Mouse (Mus musculus) kidney, postnatal 0 days (tissue): ENCODE results near the gene Foxq1. TPM values are rescaled to one million over a fixed set of nuclear protein-coding genes. Genes with fewer than 3 reads are reported as not detected.
A peak's percentile ranks its signal among the peaks of the same experiment; 100 is the strongest.

Experiments used
- ATAC-seq: fragments of 200-750 bp; cut with Nextera tagmentation; replicated peaks from 2 replicates; pipeline ENCODE4 v1.8.0; 2017; ENCODE audit warnings: low read depth, moderate number of reproducible peaks, moderate TSS enrichment, moderate library complexity; ENCODE audit not compliant: low FRiP score
- DNase-seq: peaks from one replicate; pipeline ENCODE4 v3.0.0-alpha.2; 2016; ENCODE audit warnings: low spot score
- H3K27ac ChIP-seq: fragments of 300-500 bp; sonication (generic); 2 replicates; pipeline ENCODE4 v1.5.1; 2014; ENCODE audit warnings: mild to moderate bottlenecking
- H3K27me3 ChIP-seq: fragments of 300-500 bp; sonication (generic); 2 replicates; pipeline ENCODE4 v1.6.1; 2014; ENCODE audit warnings: low read length, mixed read lengths; ENCODE audit not compliant: insufficient read depth
- H3K36me3 ChIP-seq: fragments of 300-500 bp; sonication (generic); 2 replicates; pipeline ENCODE4 v1.6.1; 2014; ENCODE audit warnings: low read length, mixed read lengths; ENCODE audit not compliant: insufficient read depth
- H3K4me1 ChIP-seq: fragments of 300-500 bp; sonication (generic); replicated peaks from 2 replicates; pipeline ENCODE4 v1.6.1; 2014; ENCODE audit warnings: antibody characterized with exemption, low read length, mixed read lengths; ENCODE audit not compliant: insufficient read depth
- H3K4me2 ChIP-seq: fragments of 300-500 bp; sonication (generic); 2 replicates; pipeline ENCODE4 v1.6.1; 2014; ENCODE audit warnings: mild to moderate bottlenecking, low read length, moderate library complexity, mixed read lengths
- H3K4me3 ChIP-seq: fragments of 300-500 bp; sonication (generic); replicated peaks from 2 replicates; pipeline ENCODE4 v1.5.1; 2014; ENCODE audit warnings: low read depth, low read length
- H3K9ac ChIP-seq: fragments of 300-500 bp; sonication (generic); 2 replicates; pipeline ENCODE4 v1.6.1; 2014; ENCODE audit warnings: low read depth, low read length
- H3K9me3 ChIP-seq: fragments of 300-500 bp; sonication (generic); replicated peaks from 2 replicates; pipeline ENCODE4 v1.6.1; 2016; ENCODE audit warnings: low read length, inconsistent platforms, mixed read lengths
- CTCF ChIP-seq: IDR thresholded peaks from 2 replicates; pipeline ENCODE4 v1.5.1; 2016; ENCODE audit warnings: antibody characterized with exemption, low read depth, mild to moderate bottlenecking, moderate library complexity
- WGBS: fragments of 180-500 bp; shearing (Covaris S2); extraction: QIAGEN DNeasy Blood & Tissue Kit; methylation state at CpG from one replicate; pipeline ENCODE4 v1.1.7; 2014; 5-methylcytosine and 5-hydroxymethylcytosine counted together
- polyA plus RNA-seq: library from polyadenylated mRNA; unstranded; fragments of >200 nt; fragmentation: Nextera tagmentation; extraction: Ambion mirVana; gene quantifications from 2 replicates; pipeline ENCODE4 v1.2.1, GENCODE M21; 2015

The Foxq1 gene
- polyA plus RNA-seq, 1 experiment from 2014 or later: 11.2 TPM

DNA sequence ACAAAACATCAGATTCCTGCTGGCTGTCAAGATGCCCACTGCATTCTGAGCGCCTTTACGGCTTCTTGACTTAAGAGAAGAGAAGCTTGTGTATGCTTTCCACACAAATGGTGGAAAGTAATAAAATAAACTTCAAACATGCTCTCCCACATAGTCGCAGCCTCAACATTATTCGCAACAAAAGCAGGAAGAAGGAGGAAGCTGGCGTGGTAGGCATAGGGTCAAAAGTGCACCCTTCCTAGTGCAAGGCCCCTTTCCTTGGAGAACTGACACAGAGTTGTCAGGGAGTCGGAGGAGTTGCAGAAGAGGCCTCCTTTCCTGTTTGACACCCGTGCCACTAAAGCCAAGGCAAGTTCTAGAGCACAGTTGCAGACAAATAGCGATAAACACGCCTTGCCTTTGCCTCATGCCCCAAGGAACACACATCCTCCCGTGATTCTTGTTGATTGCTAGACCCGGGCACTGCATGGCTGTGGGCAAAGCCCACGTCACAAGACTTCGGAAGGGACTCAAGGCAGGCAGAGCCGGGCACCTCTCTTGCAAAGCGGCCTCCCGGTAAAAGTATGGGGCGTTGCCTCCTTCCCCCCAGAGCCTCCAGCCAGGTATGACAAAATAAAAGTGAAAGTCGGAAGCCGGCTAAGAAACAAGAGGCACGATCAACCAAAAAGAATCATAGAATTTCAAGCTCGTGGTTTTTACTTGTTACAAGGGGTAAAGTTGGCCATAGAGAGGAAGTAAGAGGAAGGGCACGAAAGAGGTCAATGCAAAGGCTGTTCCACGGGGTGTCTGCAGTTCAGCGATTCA lies 1.2 kb downstream of the Foxq1 start:
- Histone ChIP-seq H3K4me3 (peak overlapping the region; percentile 59), H3K4me1 (peaks cover 30% of the 10 kb centered on the region), H3K36me3 (no peaks in the 10 kb centered on the region), H3K9ac (0 out of 2 replicates have a peak overlapping the region, but pooled peaks have one; percentile 65), H3K27me3 (peaks cover 68% of the 10 kb centered on the region), H3K4me2 (peak overlapping the region; percentile 98), H3K27ac (no peak overlapping the region), H3K9me3 (no peaks in the 10 kb centered on the region)
- WGBS: 6% methylated on average over 24 of the region's 24 CpGs
- no peak for TF ChIP-seq CTCF
- ATAC-seq: no peak
- no peak for DNase-seq

DNA sequence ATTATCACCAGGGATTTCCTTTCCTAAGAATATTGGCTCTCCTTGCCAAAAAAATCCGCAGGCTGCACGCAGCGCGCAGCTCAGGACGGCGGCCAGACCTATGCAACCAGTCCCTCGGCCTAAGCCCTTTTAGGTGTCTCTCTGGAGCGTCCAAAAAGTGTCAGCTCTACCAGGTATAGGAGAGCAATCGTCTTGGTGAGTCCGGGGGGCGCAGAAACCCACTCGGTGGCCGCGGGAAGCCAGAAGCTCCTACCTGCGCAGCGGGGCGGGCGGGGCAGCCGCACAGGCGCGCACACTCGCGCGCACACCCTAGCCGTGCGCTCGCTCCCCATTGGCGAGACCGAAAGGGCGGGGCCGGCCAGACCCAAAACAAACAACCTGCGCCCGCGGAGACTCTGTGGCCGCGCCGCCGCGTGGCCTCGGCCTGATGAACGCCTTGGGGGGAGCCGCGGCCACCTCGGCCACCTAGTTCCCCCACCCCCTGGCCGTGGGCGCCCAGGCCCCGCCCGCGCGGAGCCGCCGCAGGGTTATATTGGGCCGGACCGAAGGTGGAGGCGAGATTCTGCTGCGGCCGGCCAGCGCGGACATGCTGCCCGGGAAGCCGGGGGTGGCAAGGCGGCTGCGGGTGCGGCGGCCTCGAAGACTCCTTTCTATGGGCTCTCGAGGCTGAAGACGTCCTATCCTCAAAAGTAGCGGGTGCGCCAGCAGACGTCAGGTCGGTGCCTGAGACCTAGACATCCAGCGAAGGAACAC lies 2.0 kb downstream of the Foxq1 start:
- H3K4me1 ChIP-seq: peaks cover 30% of the 10 kb centered on the region
- H3K4me3 ChIP-seq: peak overlapping the region; percentile 59
- H3K9me3 ChIP-seq: no peaks in the 10 kb centered on the region
- TF ChIP-seq CTCF: no peak
- DNase-seq (peak; percentile 26), ATAC-seq (peak; percentile 77)
- H3K36me3 ChIP-seq: no peaks in the 10 kb centered on the region
- peak overlapping the region; percentile 65 for H3K9ac ChIP-seq
- H3K27ac ChIP-seq: 0 out of 2 replicates have a peak overlapping the region, but pooled peaks have one; percentile 15
- WGBS: under 1% methylated on average over 71 of the region's 73 CpGs
- H3K4me2 ChIP-seq: peak overlapping the region; percentile 98
- H3K27me3 ChIP-seq: peaks cover 73% of the 10 kb centered on the region

GRCm38 (mm10) chr13:31558521-31559418 lies 2.8 kb downstream of the Foxq1 start, which contains the start of gene A530084C06Rik:
TSS of gene A530084C06Rik (minus strand) at chr13:31559333.
- no peak for TF ChIP-seq CTCF

DNA sequence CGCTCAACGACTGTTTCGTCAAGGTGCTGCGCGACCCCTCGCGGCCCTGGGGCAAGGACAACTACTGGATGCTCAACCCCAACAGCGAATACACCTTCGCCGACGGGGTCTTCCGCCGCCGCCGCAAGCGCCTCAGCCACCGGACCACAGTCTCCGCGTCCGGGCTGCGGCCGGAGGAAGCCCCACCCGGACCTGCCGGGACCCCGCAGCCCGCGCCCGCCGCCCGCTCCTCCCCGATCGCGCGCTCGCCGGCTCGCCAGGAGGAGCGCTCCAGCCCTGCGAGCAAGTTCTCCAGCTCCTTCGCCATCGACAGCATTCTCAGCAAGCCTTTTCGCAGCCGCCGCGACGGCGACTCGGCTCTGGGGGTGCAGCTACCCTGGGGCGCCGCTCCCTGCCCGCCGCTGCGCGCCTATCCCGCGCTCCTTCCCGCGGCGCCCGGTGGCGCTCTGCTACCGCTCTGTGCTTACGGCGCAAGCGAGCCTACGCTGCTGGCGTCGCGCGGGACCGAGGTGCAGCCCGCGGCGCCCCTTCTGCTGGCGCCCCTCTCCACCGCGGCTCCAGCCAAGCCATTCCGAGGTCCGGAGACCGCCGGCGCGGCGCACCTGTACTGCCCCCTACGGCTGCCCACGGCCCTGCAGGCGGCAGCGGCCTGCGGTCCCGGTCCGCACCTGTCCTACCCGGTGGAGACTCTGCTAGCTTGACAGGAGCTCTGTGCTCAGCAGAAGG lies 3.6 kb downstream of the Foxq1 start:
- DNase-seq: peak; percentile 64
- WGBS: under 1% methylated on average over 87 of the region's 92 CpGs
- ATAC-seq: peak; percentile 75

More at GRCm38 (mm10) chr13:31558521-31559418, 2.8 kb downstream of the Foxq1 start, which contains the start of gene A530084C06Rik:
- 0 out of 2 replicates have a peak, but pooled peaks have one; percentile 27 for ATAC-seq
- Histone ChIP-seq H3K4me1 (peaks cover 30% of the 10 kb centered on the region), H3K9me3 (no peaks in the 10 kb centered on the region), H3K4me3 (peak within 1 kb of the TSS; percentile 59), H3K27ac (peak within 1 kb of the TSS; percentile 72), H3K36me3 (no peaks in the 10 kb centered on the region), H3K9ac (peak within 1 kb of the TSS; percentile 65), H3K27me3 (peaks cover 73% of the 10 kb centered on the region), H3K4me2 (peak within 1 kb of the TSS; percentile 98)
- no peak for DNase-seq
- under 1% methylated on average over 88 of the region's 88 CpGs for WGBS

DNA sequence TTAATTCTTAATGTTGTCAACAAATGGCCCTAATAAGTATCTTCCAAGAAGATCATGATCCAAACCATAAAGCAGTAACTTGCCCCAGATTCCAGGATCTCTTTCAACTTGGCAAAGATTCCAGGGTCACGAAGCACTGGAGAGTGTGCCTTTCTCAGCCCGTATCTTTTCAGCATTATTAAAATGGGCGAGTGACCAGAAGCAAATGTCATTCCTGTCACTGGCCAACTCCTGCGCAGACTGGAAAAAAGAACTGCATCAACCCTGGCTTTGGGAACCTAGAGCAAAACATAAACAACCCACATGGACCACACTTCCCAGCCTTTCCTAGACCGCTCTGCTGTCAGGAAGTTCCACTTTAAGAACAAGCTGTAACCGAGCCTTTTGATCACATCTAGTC lies 8.5 kb downstream of the Foxq1 start:
- no peak overlapping the region for H3K27ac ChIP-seq
- H3K27me3 ChIP-seq: peaks cover 37% of the 10 kb centered on the region
- no peak overlapping the region for H3K4me3 ChIP-seq
- no peaks in the 10 kb centered on the region for H3K9me3 ChIP-seq
- 38% methylated on average over 6 of the region's 6 CpGs for WGBS
- no peak overlapping the region for H3K9ac ChIP-seq
- peaks cover 3% of the 10 kb centered on the region for H3K4me1 ChIP-seq
- H3K4me2 ChIP-seq: no peak overlapping the region
- TF ChIP-seq CTCF: no peak
- H3K36me3 ChIP-seq: no peaks in the 10 kb centered on the region
- DNase-seq (no peak), ATAC-seq (no peak)

More for the DNA sequence above, 3.6 kb downstream of the Foxq1 start:
- peaks cover 30% of the 10 kb centered on the region for H3K4me1 ChIP-seq
- H3K9me3 ChIP-seq: no peaks in the 10 kb centered on the region
- H3K4me3 ChIP-seq: peak overlapping the region; percentile 59
- peak; percentile 77 for TF ChIP-seq CTCF
- peak overlapping the region; percentile 72; the same call in 1 of the 2 replicates for H3K27ac ChIP-seq
- H3K4me2 ChIP-seq: peak overlapping the region; percentile 98
- peak overlapping the region; percentile 65 for H3K9ac ChIP-seq
- H3K27me3 ChIP-seq: peaks cover 73% of the 10 kb centered on the region
- no peaks in the 10 kb centered on the region for H3K36me3 ChIP-seq
